Mouse (Mus musculus) right cerebral cortex, postnatal 14 days (tissue): ENCODE measurements around the gene Dnah3.
A peak's percentile ranks its signal among the peaks of the same experiment; 100 is the strongest.

Experiments used
- DNase-seq: peaks from one replicate; pipeline ENCODE4 v3.0.0; 2022

The Dnah3 gene

GRCm38 (mm10) chr7:119936321-119936720, 158.8 kb downstream of the Dnah3 start:
- DNase-seq, result no peak

GRCm38 (mm10) chr7:119928783-119929440, 166.2 kb downstream of the Dnah3 start:
- DNase-seq, result no peak

GRCm38 (mm10) chr7:119921054-119921453, 174.0 kb downstream of the Dnah3 start:
- no peak for DNase-seq

GRCm38 (mm10) chr7:119920457-119920856, 174.6 kb downstream of the Dnah3 start:
- DNase-seq, result no peak

DNA sequence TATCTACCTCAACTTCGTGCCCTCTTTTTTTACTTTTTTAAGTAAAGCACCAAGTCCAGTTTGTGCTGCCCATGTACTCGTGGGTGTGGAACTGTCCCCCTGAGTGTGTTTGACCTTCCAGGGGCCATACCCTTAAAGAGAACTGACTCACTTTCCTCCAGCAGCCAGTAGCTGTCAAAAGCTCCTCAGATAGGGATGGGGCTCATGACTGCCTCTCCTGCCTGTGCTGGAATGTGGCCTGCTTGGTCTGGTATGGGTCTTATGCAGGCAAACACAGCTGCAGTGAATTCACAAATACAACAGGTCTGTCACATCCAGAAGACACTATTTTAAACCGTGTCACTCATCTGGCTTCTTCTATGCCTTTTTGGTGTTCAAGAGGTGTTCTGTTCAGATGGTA, 183.4 kb downstream of the Dnah3 start:
- DNase-seq, result no peak

- no peak for DNase-seq
Measured at GRCm38 (mm10) chr7:119906523-119907215, 188.4 kb downstream of the Dnah3 start.

- DNase-seq, result no peak
Measured at GRCm38 (mm10) chr7:119899386-119900057, 195.6 kb downstream of the Dnah3 start.

DNA sequence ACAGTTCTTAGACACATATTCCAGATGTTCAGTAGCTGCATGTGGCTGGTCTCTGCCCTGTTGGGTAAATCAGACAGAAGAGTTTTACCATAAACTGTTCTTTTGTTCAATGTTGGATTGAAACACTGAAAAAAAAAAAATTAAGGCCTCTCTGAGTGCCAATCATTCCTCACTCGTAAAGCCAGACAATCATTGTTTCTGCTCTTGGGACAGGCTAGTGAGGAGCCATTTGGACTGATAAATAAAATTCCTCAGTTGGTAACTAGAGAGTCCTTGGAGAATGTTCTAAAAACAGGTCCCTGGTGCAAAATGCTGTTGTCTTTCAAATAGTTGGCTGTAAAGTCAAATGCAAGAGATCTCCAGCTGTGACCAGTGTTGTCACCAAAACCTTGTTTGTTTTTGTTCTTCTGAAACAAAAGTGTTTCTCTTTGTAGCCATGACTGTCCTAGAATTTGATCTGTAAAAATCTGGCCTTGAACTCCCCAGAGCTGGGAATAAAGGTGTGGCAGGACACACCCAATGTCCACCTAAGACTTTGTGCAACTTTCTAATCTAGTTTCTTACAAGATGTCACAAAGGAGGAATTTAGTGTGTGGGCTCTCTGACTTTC, 196.7 kb downstream of the Dnah3 start:
- no peak for DNase-seq

- DNase-seq, result no peak
Measured at GRCm38 (mm10) chr7:119897521-119898109, 197.5 kb downstream of the Dnah3 start.

GRCm38 (mm10) chr7:119895639-119896512, 199.2 kb downstream of the Dnah3 start, which contains the start of the genes Lyrm1 and Dcun1d3:
Lyrm1 (plus strand) TSS chr7:119895861.
Dcun1d3 (minus strand) TSS chr7:119896298.
- peak; percentile 99 for DNase-seq

DNA sequence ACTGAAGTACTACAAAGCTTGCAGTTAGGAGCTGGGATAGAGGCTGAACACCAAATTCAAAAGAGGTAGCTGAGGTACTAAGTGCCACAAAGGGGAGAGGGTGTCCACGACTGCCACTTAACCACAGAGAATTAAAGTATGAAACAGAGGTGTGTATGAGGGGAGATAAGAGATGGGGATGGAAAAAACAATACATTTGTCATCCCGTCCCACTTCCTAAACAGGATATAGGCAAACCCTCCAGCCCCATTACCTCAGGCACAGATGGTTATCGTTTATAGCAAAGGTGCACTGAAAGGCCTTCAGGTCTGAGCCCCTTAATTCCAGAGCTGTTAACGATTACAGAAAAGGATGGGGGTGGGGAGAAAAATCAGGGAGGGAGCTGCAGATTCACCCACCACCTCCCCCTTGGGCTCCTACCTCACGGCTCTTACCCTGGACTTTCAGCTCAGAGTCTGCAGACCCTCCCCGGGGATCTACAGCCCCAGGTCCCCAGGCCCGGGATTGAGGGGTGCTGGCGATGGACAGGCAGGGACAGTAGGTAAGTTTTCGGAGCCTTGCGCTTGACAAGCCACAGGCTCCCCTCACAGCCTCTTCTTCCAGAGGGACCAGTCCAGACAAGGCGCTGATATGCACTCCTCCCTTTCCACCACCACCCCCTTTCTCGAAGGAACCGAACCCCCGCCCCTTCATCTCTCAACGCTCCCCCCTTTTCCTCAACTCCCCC, 200.1 kb downstream of the Dnah3 start:
- no peak for DNase-seq

DNA sequence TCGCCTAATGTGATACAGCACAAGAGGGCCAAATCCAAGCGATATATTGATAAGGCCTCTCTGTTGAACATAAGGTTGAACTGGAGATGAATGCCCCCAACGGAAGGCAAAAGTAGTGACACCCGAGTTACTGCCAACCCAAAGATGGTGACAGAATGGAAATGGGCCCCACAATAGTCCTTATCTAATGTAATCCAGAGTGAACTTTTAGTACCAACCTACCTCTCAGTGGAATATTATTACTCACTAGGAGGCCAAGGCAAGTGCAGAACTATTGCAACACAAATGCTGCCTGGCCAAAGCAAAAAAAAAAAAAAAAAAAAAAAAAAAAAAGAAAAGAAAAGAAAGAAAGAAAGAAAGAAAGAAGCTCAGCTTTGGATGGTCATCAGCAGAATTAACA, 202.3 kb downstream of the Dnah3 start:
- no peak for DNase-seq

DNA sequence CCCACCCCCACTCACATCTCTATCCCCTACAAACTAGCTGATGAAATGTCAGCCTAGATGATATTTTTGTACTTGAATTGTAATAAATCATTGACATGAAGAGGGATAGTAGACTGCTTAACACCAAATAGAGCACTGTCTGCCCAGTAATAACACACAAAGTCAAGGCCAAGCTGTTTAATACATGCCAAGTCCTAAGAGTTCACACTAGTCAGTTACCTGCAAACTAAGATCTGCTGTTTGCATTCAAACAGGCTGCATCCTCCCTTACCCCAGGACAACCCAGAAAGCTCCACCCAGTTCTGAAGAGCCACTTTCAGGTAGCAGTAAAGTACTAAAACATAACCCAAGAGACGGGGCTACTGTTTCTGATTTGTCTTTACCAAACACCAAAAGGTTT, 202.9 kb downstream of the Dnah3 start:
- no peak for DNase-seq

GRCm38 (mm10) chr7:119887887-119888286, 207.2 kb downstream of the Dnah3 start:
- DNase-seq, result no peak

GRCm38 (mm10) chr7:119881229-119881628, 213.9 kb downstream of the Dnah3 start:
- no peak for DNase-seq

- no peak for DNase-seq
Measured at GRCm38 (mm10) chr7:119880345-119880744, 214.7 kb downstream of the Dnah3 start.

DNA sequence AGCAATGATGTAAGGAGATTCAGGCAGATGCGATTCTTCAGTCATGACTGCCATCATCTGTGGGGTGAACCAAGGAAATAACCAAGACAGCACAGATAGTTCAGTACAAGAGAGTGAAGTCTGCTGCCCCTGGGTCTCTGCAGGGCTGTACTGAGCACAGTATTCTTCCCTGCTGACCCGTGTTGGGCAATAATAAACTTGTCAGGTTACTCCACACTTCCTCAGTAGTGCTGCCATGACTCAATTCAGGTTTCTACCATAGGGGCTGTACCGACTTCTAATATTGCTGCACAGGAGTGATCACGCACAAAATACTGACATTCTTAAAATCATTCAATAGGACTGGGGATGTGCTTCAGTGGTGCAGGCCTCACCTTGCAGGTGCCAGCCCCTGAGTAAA, 215.9 kb downstream of the Dnah3 start:
- no peak for DNase-seq

- DNase-seq, result peak; percentile 29
Measured at GRCm38 (mm10) chr7:119875776-119876440, 219.2 kb downstream of the Dnah3 start.

GRCm38 (mm10) chr7:119873050-119873449, 222.0 kb downstream of the Dnah3 start:
- no peak for DNase-seq
